Mouse (Mus musculus): ENCODE data around the gene Gmppb. TPM values are rescaled to one million over a fixed set of nuclear protein-coding genes. Genes with fewer than 3 reads are reported as not detected.

Gmppb gene
- polyA plus RNA-seq, 1 experiment = 6.7 TPM

DNA sequence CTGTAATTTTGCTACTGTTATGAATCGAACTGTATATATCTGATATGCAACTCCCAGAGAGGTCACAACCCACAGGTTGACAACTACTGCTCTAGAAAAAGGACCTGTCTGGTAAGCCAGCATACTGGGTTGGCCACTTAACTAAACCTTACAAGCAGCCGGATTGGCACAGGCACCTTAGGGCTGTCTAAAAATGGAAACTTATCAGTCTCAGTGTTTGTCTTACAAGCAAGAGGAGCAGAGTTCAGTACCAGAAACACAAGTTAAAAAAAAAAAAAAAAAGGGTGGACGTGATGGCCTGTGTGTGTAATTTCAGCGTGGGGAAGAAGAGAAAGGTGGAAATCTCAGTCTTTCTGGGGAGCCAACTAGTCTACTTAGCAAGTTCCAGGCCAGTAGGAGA is 22.8 kb downstream of the Gmppb start:
- H3K4me1 ChIP-seq (ENCODE audit: control insufficient read depth, insufficient read depth, low read length) = peaks cover 8% of the 10 kb centered on the region
- H3K4me3 ChIP-seq (ENCODE audit: insufficient read depth, low read length) = no peak overlapping the region
- H3K27ac ChIP-seq (ENCODE audit: insufficient read depth, low read depth, low read length) = no peak overlapping the region
- no peak for TF ChIP-seq POLR2A (IDR thresholded peaks at IDR 0.05; ENCODE audit: borderline replicate concordance, low read depth, low read length)
- TF ChIP-seq CTCF (IDR thresholded peaks at IDR 0.05; ENCODE audit: low read depth, low read length) = no peak

DNA sequence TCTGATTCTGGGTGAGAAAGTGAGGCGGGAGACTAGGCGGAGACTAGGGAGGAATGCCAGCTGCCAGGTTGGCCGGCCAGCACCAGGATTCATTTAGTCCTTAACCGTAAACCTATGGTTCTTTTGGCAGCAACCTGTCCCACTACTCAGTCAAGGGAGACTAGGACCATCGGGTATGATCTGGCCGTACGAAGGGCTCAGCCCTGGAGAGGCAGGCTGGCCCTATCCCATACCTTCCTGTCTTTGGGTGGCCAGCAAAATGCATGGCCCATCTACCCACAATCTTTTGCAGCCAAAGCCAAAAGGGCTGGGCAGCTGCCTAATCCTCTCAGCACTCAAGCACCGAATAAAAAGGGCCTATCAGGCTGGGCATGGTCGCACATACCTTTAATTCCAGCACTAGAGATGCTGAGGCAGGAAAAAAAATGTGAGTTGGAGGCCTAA is 23.5 kb downstream of the Gmppb start:
- Histone ChIP-seq H3K4me1 (ENCODE audit: control insufficient read depth, insufficient read depth, low read length) (peaks cover 8% of the 10 kb centered on the region), H3K4me3 (ENCODE audit: insufficient read depth, low read length) (no peak overlapping the region), H3K27ac (ENCODE audit: insufficient read depth, low read depth, low read length) (no peak overlapping the region)
- TF ChIP-seq CTCF (IDR thresholded peaks at IDR 0.05; ENCODE audit: low read depth, low read length) = no peak
- TF ChIP-seq POLR2A (IDR thresholded peaks at IDR 0.05; ENCODE audit: borderline replicate concordance, low read depth, low read length) = no peak

DNA sequence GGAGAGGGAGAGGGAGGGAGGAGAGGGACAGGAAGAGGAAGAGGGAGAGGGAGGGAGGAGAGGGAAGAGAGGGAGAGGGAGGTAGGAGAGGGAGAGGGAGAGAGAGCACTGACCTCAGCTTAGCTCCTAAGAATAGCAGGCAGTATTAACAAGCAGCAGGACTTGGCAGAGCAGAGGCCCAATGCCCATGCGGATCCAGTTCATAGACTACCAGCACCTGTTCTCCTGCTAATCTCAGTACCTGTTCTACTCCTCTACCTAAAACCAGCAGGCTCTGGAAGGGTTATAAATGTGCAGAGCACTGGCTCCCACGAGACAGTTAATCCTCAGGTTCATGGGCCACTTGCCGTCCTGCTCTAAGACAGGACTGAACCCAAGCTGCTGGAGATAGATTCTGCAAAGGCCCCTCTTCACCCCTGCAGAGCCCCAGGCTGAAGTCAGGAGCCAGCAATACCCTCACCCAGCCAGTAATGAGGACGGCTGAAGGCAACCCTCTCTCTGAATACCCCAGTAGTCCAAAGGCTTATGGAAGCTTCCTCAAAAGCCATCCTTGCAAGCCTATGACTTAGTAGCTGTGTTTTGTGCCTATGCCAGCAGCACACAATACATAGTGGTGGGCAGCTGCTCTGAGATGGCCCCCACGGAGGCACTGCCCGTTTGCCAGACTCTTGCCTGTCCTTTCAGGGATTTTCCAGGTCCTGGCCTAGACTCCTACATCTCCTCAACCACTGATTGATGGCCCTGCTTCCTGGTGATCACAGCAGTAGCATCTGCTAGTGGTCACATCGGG is 24.3 kb downstream of the Gmppb start:
- no peak overlapping the region for H3K27ac ChIP-seq (ENCODE audit: insufficient read depth, low read depth, low read length)
- TF ChIP-seq CTCF (IDR thresholded peaks at IDR 0.05; ENCODE audit: low read depth, low read length) (no peak), POLR2A (IDR thresholded peaks at IDR 0.05; ENCODE audit: borderline replicate concordance, low read depth, low read length) (no peak)
- no peak overlapping the region for H3K4me3 ChIP-seq (ENCODE audit: insufficient read depth, low read length)
- peaks cover 14% of the 10 kb centered on the region for H3K4me1 ChIP-seq (ENCODE audit: control insufficient read depth, insufficient read depth, low read length)

DNA sequence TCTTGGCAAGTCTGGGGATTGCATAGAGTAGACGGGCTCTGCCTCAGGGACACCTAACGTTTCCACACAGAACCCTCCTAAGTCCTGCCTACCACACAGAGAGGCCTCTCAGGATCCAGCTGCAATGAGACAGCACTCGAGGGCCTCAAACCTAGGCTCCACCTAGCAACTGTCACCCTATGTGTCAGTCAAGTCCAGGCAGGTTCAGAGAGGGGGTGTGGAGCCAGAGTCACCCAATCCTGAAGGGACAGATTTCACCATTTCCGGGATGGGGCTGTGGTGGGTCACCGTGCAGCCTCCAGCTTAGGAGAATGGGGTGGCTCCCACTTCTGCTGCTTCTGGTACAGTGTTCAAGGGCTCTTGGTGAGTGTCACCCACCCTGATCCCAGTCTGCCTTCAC is 31.1 kb downstream of the Gmppb start, which contains the start of gene Mst1:
TSS of gene Mst1 (plus strand) at position 269 of the 400 bp plus-strand sequence.
- peaks cover 8% of the 10 kb centered on the region for H3K4me1 ChIP-seq (ENCODE audit: control insufficient read depth, insufficient read depth, low read length)
- H3K27ac ChIP-seq (ENCODE audit: insufficient read depth, low read depth, low read length) = no peak within 1 kb of the TSS
- TF ChIP-seq CTCF (IDR thresholded peaks at IDR 0.05; ENCODE audit: low read depth, low read length) (no peak), POLR2A (IDR thresholded peaks at IDR 0.05; ENCODE audit: borderline replicate concordance, low read depth, low read length) (no peak)
- peak within 1 kb of the TSS; percentile 94 for H3K4me3 ChIP-seq (ENCODE audit: insufficient read depth, low read length)

DNA sequence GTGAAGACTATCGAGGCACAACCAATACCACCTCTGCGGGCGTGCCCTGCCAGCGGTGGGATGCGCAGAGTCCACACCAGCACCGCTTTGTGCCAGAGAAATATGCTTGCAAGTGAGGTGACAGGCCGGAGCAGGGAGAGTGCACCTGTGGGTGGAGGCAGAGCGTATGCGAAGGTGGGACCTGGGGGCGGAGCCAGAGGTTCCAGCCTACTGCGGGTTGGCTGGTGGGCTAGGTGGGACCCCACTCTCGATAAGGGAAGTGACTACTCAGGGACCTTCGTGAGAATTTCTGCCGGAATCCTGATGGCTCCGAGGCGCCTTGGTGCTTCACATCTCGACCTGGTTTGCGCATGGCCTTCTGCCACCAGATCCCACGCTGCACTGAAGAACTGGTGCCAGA is 33.5 kb downstream of the Gmppb start:
- peaks cover 8% of the 10 kb centered on the region for H3K4me1 ChIP-seq (ENCODE audit: control insufficient read depth, insufficient read depth, low read length)
- H3K4me3 ChIP-seq (ENCODE audit: insufficient read depth, low read length) = no peak overlapping the region
- no peak overlapping the region for H3K27ac ChIP-seq (ENCODE audit: insufficient read depth, low read depth, low read length)
- TF ChIP-seq POLR2A (IDR thresholded peaks at IDR 0.05; ENCODE audit: borderline replicate concordance, low read depth, low read length) = no peak
- TF ChIP-seq CTCF (IDR thresholded peaks at IDR 0.05; ENCODE audit: low read depth, low read length) = no peak

DNA sequence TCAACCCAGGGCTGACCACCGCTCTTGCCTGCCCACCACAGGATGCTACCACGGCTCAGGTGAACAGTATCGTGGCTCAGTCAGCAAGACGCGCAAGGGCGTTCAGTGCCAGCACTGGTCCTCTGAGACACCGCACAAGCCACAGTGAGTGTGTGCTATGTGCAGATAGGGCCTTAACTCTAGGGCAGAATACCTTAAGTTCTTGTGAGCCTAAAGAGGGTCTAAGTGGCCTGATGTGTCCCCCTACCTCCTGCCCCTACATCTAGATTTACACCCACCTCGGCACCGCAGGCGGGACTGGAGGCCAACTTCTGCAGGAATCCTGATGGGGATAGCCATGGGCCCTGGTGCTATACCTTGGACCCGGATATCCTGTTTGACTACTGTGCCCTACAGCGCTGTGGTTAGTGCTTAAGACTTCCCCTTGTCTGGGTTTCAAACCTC is 34.0 kb downstream of the Gmppb start, which contains the start of gene Rnf123:
TSS of gene Rnf123 (minus strand) at position 359 of the 444 bp plus-strand sequence.
- Histone ChIP-seq H3K4me1 (ENCODE audit: control insufficient read depth, insufficient read depth, low read length) (peaks cover 5% of the 10 kb centered on the region), H3K4me3 (ENCODE audit: insufficient read depth, low read length) (no peak within 1 kb of the TSS), H3K27ac (ENCODE audit: insufficient read depth, low read depth, low read length) (no peak within 1 kb of the TSS)
- TF ChIP-seq CTCF (IDR thresholded peaks at IDR 0.05; ENCODE audit: low read depth, low read length) (no peak), POLR2A (IDR thresholded peaks at IDR 0.05; ENCODE audit: borderline replicate concordance, low read depth, low read length) (no peak)

DNA sequence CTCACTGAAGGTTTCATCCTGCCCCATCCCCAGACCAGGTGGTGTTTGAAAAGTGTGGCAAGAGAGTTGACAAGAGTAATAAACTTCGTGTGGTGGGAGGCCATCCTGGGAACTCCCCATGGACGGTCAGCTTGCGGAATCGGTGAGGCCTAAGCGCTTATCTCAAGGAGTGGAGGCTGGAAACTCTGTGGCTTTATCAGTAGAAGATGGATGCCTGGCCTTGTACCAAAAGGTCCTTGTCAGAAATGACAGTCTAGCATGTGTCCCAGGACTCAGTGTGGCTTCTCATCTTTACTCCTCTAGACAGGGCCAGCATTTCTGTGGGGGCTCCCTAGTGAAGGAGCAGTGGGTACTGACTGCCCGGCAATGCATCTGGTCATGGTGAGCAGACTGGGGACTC is 34.5 kb downstream of the Gmppb start:
- Histone ChIP-seq H3K4me3 (ENCODE audit: insufficient read depth, low read length) (no peak overlapping the region), H3K4me1 (ENCODE audit: control insufficient read depth, insufficient read depth, low read length) (peaks cover 3% of the 10 kb centered on the region), H3K27ac (ENCODE audit: insufficient read depth, low read depth, low read length) (no peak overlapping the region)
- TF ChIP-seq CTCF (IDR thresholded peaks at IDR 0.05; ENCODE audit: low read depth, low read length) (no peak), POLR2A (IDR thresholded peaks at IDR 0.05; ENCODE audit: borderline replicate concordance, low read depth, low read length) (no peak)

DNA sequence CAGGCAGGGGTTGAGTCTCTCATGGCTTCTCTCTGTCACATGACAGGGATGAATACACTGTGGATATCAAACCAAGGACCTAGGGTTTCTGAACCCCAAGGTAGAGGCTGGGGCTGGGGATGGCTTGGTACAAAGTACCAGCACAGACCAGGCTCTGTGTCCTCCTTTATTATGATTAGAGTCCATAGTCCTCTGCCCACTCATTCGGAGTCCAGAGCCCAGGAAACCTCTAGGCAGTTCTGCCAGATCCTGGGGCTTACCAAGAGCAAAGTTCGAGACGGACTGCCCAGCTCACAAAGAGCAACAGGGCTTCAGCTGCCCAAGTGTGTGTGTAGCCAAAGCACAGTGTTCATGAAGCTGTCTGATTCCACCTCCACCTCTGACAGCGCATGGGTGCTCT is 36.2 kb downstream of the Gmppb start:
- no peaks in the 10 kb centered on the region for H3K4me1 ChIP-seq (ENCODE audit: control insufficient read depth, insufficient read depth, low read length)
- no peak overlapping the region for H3K4me3 ChIP-seq (ENCODE audit: insufficient read depth, low read length)
- TF ChIP-seq POLR2A (IDR thresholded peaks at IDR 0.05; ENCODE audit: borderline replicate concordance, low read depth, low read length) (no peak), CTCF (IDR thresholded peaks at IDR 0.05; ENCODE audit: low read depth, low read length) (no peak)
- H3K27ac ChIP-seq (ENCODE audit: insufficient read depth, low read depth, low read length) = no peak overlapping the region

DNA sequence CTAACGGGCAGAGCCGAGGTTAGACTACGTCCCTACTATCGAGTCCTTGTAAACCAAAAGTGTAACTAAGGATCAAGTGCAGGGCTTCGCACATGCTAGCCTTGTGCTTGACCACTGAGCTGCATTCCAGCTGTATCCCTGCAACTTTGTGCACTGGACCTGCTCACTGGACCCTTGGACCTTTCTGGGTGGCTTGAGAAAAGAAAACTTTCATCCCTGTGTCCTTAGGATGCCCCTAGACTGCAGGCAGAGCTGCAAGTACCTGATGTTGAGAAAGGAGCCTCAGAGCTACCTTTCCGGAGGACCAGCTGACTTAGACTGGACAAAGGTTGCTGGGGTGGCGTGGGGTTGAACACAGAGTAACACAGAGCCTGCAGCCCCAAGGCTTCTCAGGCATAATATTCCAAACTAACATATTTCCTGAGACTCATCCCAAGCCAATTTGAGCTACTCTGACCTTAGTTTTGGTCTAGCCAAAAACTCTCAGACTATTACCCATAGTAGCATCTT is 41.6 kb downstream of the Gmppb start:
- TF ChIP-seq CTCF (IDR thresholded peaks at IDR 0.05; ENCODE audit: low read depth, low read length) (no peak), POLR2A (IDR thresholded peaks at IDR 0.05; ENCODE audit: borderline replicate concordance, low read depth, low read length) (no peak)
- H3K27ac ChIP-seq (ENCODE audit: insufficient read depth, low read depth, low read length) = no peak overlapping the region
- H3K4me1 ChIP-seq (ENCODE audit: control insufficient read depth, insufficient read depth, low read length) = peaks cover 6% of the 10 kb centered on the region
- no peak overlapping the region for H3K4me3 ChIP-seq (ENCODE audit: insufficient read depth, low read length)

DNA sequence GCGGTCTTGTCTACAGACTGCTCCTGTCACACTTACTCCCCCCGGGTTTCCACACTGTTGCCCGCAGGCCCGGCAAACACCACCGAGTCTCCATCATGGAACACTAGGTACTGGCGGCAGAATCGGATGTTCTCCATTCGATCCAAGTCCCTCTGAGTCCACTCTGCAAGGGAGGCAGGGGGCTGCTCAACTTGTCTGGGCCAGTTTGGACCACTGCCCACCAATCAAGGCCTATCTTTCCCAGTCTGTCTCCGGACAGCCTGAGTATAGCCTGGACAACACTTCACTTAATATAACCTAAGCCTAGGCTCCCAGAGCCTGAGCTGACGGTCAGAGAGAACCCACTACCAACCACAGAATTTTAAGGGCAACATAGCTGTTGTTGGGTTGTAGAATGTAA is 44.5 kb downstream of the Gmppb start:
- Histone ChIP-seq H3K4me3 (ENCODE audit: insufficient read depth, low read length) (peak overlapping the region; percentile 84), H3K27ac (ENCODE audit: insufficient read depth, low read depth, low read length) (no peak overlapping the region), H3K4me1 (ENCODE audit: control insufficient read depth, insufficient read depth, low read length) (peaks cover 6% of the 10 kb centered on the region)
- TF ChIP-seq CTCF (IDR thresholded peaks at IDR 0.05; ENCODE audit: low read depth, low read length) = no peak
- no peak for TF ChIP-seq POLR2A (IDR thresholded peaks at IDR 0.05; ENCODE audit: borderline replicate concordance, low read depth, low read length)

Measured in bone marrow macrophage, adult 2 months (primary cell).